Mouse (Mus musculus) CH12.LX (cell line): ENCODE data around the gene AL732309.1.

Experiments
- CTCF ChIP-seq, 2 experiments: IDR thresholded peaks in 1 of 2; conservative IDR thresholded peaks in 1 of 2; 2 replicates each; pipeline ENCODE4 v1.5.1; 2011 to 2012; ENCODE audit warnings: low read depth in 2 of 2, low read length in 2 of 2, improper control_type of control experiment in 1 of 2, inconsistent platforms in 1 of 2, mild to moderate bottlenecking in 1 of 2, moderate library complexity in 1 of 2
- MAX ChIP-seq: IDR thresholded peaks from 2 replicates; pipeline ENCODE4 v1.6.1; 2011; ENCODE audit warnings: low read length, improper control_type of control experiment
- MYC ChIP-seq: IDR thresholded peaks from 2 replicates; pipeline ENCODE4 v1.6.1; 2011; ENCODE audit warnings: low read depth, mild to moderate bottlenecking, improper control_type of control experiment, low read length
- POLR2A ChIP-seq: IDR thresholded peaks from 2 replicates; pipeline ENCODE4 v1.6.1; 2011; ENCODE audit warnings: low read depth, mild to moderate bottlenecking, improper control_type of control experiment, low read length
- RCOR1 ChIP-seq: conservative IDR thresholded peaks from 2 replicates; pipeline ENCODE4 v1.6.1; 2012; ENCODE audit warnings: low read depth, mild to moderate bottlenecking, inconsistent platforms, low read length, improper control_type of control experiment

- TF ChIP-seq MYC: peak; percentile 78
- TF ChIP-seq MAX: peak; percentile 82
- no peak for TF ChIP-seq CTCF (conservative IDR thresholded peaks at IDR 0.05 in 1 of 2, IDR thresholded peaks at IDR 0.05 in 1 of 2; ENCODE audit: low read depth in 2 of 2, low read length in 2 of 2)
- TF ChIP-seq POLR2A: peak; percentile 41
- no peak; the same call in 1 of the 2 replicates for TF ChIP-seq RCOR1
Observed at GRCm38 (mm10) chr2:25195211-25196156, 51.2 kb downstream of the AL732309.1 start.
